Mouse (Mus musculus): ENCODE measurements around the gene 9430097D07Rik. TPM values are rescaled to one million over a fixed set of nuclear protein-coding genes. Genes with fewer than 3 reads are reported as not detected.

The 9430097D07Rik gene
- polyA plus RNA-seq, 1 experiment from 2014 or later, result 0.29 TPM

GRCm38 (mm10) chr2:32596725-32597124, 21.2 kb upstream of the 9430097D07Rik start:
- H3K9me3 ChIP-seq, result no peaks in the 10 kb centered on the region
- no peak overlapping the region for H3K4me2 ChIP-seq (replicated peaks)
- no peak overlapping the region for H3K9ac ChIP-seq
- peaks cover 34% of the 10 kb centered on the region for H3K36me3 ChIP-seq
- 90% methylated on average over 13 of the region's 13 CpGs for WGBS
- peaks cover 9% of the 10 kb centered on the region for H3K4me1 ChIP-seq
- H3K4me3 ChIP-seq, result no peak overlapping the region
- no peak overlapping the region for H3K27ac ChIP-seq
- no peak for ATAC-seq (ENCODE audit: insufficient number of reproducible peaks, insufficient read depth, low FRiP score, low TSS enrichment)
- H3K27me3 ChIP-seq, result no peaks in the 10 kb centered on the region

GRCm38 (mm10) chr2:32591249-32591648, 15.8 kb upstream of the 9430097D07Rik start:
- Histone ChIP-seq H3K36me3 (peaks cover 22% of the 10 kb centered on the region), H3K9me3 (no peaks in the 10 kb centered on the region), H3K4me3 (no peak overlapping the region), H3K27me3 (no peaks in the 10 kb centered on the region), H3K4me2 (replicated peaks) (no peak overlapping the region), H3K9ac (no peak overlapping the region), H3K4me1 (peaks cover 13% of the 10 kb centered on the region), H3K27ac (no peak overlapping the region)
- 66% methylated on average over 6 of the region's 6 CpGs for WGBS
- ATAC-seq (ENCODE audit: insufficient number of reproducible peaks, insufficient read depth, low FRiP score, low TSS enrichment), result no peak

- 74% methylated on average over 10 of the region's 10 CpGs for WGBS
- peaks cover 17% of the 10 kb centered on the region for H3K36me3 ChIP-seq
- H3K4me3 ChIP-seq, result no peak overlapping the region
- no peaks in the 10 kb centered on the region for H3K9me3 ChIP-seq
- H3K27me3 ChIP-seq, result no peaks in the 10 kb centered on the region
- no peak overlapping the region for H3K4me2 ChIP-seq (replicated peaks)
- H3K4me1 ChIP-seq, result peaks cover 13% of the 10 kb centered on the region
- no peak overlapping the region for H3K27ac ChIP-seq
- no peak overlapping the region for H3K9ac ChIP-seq
- no peak for ATAC-seq (ENCODE audit: insufficient number of reproducible peaks, insufficient read depth, low FRiP score, low TSS enrichment)
Measured at GRCm38 (mm10) chr2:32590224-32590623, 14.7 kb upstream of the 9430097D07Rik start.

GRCm38 (mm10) chr2:32589213-32589795, 13.8 kb upstream of the 9430097D07Rik start:
- 67% methylated on average over 11 of the region's 11 CpGs for WGBS
- peaks cover 13% of the 10 kb centered on the region for H3K4me1 ChIP-seq
- no peak overlapping the region for H3K27ac ChIP-seq
- no peak overlapping the region for H3K9ac ChIP-seq
- no peaks in the 10 kb centered on the region for H3K27me3 ChIP-seq
- H3K9me3 ChIP-seq, result no peaks in the 10 kb centered on the region
- H3K36me3 ChIP-seq, result peaks cover 12% of the 10 kb centered on the region; the same call in 1 of the 2 replicates
- ATAC-seq (ENCODE audit: insufficient number of reproducible peaks, insufficient read depth, low FRiP score, low TSS enrichment), result no peak
- H3K4me3 ChIP-seq, result no peak overlapping the region
- H3K4me2 ChIP-seq (replicated peaks), result no peak overlapping the region

- ATAC-seq (ENCODE audit: insufficient number of reproducible peaks, insufficient read depth, low FRiP score, low TSS enrichment), result no peak
- peaks cover 4% of the 10 kb centered on the region; the same call in 1 of the 2 replicates for H3K27me3 ChIP-seq
- peak overlapping the region; percentile 63 for H3K9ac ChIP-seq
- 0 out of 2 replicates have a peak, but pooled peaks cover 4% of the 10 kb centered on the region for H3K36me3 ChIP-seq
- no peak overlapping the region for H3K27ac ChIP-seq
- H3K4me1 ChIP-seq, result peaks cover 13% of the 10 kb centered on the region
- H3K9me3 ChIP-seq, result no peaks in the 10 kb centered on the region
- peak overlapping the region; percentile 62 for H3K4me2 ChIP-seq (replicated peaks)
- peak overlapping the region; percentile 58 for H3K4me3 ChIP-seq
- 37% methylated on average over 9 of the region's 9 CpGs for whole genome bisulfite sequencing
Measured at GRCm38 (mm10) chr2:32587731-32588321, 12.3 kb upstream of the 9430097D07Rik start.

GRCm38 (mm10) chr2:32586871-32587351, 11.4 kb upstream of the 9430097D07Rik start, which contains the start of gene St6galnac4:
Gene St6galnac4, plus strand, starts transcription at chr2:32587095.
- Histone ChIP-seq H3K9ac (peak within 1 kb of the TSS; percentile 63), H3K4me2 (replicated peaks) (peak within 1 kb of the TSS; percentile 62), H3K4me1 (peaks cover 13% of the 10 kb centered on the region), H3K27me3 (peaks cover 11% of the 10 kb centered on the region), H3K9me3 (no peaks in the 10 kb centered on the region), H3K4me3 (peak within 1 kb of the TSS; percentile 58), H3K36me3 (0 out of 2 replicates have a peak, but pooled peaks cover 4% of the 10 kb centered on the region), H3K27ac (peak within 1 kb of the TSS; percentile 66)
- under 1% methylated on average over 38 of the region's 38 CpGs for WGBS
- peak; percentile 71 for ATAC-seq (ENCODE audit: insufficient number of reproducible peaks, insufficient read depth, low FRiP score, low TSS enrichment)

GRCm38 (mm10) chr2:32585149-32585714, 9.7 kb upstream of the 9430097D07Rik start:
- Histone ChIP-seq H3K4me3 (no peak overlapping the region), H3K4me2 (replicated peaks) (no peak overlapping the region), H3K27ac (no peak overlapping the region), H3K9ac (no peak overlapping the region), H3K36me3 (0 out of 2 replicates have a peak, but pooled peaks cover 4% of the 10 kb centered on the region), H3K27me3 (peaks cover 15% of the 10 kb centered on the region), H3K4me1 (peaks cover 13% of the 10 kb centered on the region), H3K9me3 (no peaks in the 10 kb centered on the region)
- 80% methylated on average over 7 of the region's 7 CpGs for WGBS
- no peak for ATAC-seq (ENCODE audit: insufficient number of reproducible peaks, insufficient read depth, low FRiP score, low TSS enrichment)

- WGBS, result 15% methylated on average over 37 of the region's 37 CpGs
- Histone ChIP-seq H3K27ac (no peak overlapping the region), H3K9ac (no peak overlapping the region)
Measured at GRCm38 (mm10) chr2:32582830-32583799, 7.6 kb upstream of the 9430097D07Rik start.

GRCm38 (mm10) chr2:32581450-32582095, 6.1 kb upstream of the 9430097D07Rik start:
- Histone ChIP-seq H3K4me3 (peak overlapping the region; percentile 22), H3K4me1 (0 out of 2 replicates have a peak, but pooled peaks cover 6% of the 10 kb centered on the region), H3K27me3 (peaks cover 45% of the 10 kb centered on the region), H3K4me2 (replicated peaks) (peak overlapping the region; percentile 33; the same call in 1 of the 2 replicates), H3K27ac (no peak overlapping the region), H3K9me3 (no peaks in the 10 kb centered on the region), H3K36me3 (no peaks in the 10 kb centered on the region), H3K9ac (no peak overlapping the region)
- no peak for ATAC-seq (ENCODE audit: insufficient number of reproducible peaks, insufficient read depth, low FRiP score, low TSS enrichment)
- WGBS, result 36% methylated on average over 19 of the region's 19 CpGs

More at GRCm38 (mm10) chr2:32582830-32583799, 7.6 kb upstream of the 9430097D07Rik start:
- H3K36me3 ChIP-seq, result no peaks in the 10 kb centered on the region
- H3K4me1 ChIP-seq, result peaks cover 14% of the 10 kb centered on the region
- H3K27me3 ChIP-seq, result peaks cover 35% of the 10 kb centered on the region
- H3K4me2 ChIP-seq (replicated peaks), result peak overlapping the region; percentile 53
- peak overlapping the region; percentile 23; the same call in 1 of the 2 replicates for H3K4me3 ChIP-seq
- H3K9me3 ChIP-seq, result no peaks in the 10 kb centered on the region
- ATAC-seq (ENCODE audit: insufficient number of reproducible peaks, insufficient read depth, low FRiP score, low TSS enrichment), result peak; percentile 49

- no peaks in the 10 kb centered on the region for H3K36me3 ChIP-seq
- H3K4me3 ChIP-seq, result no peak overlapping the region
- WGBS, result 41% methylated on average over 20 of the region's 30 CpGs
- H3K27ac ChIP-seq, result no peak overlapping the region
- H3K4me2 ChIP-seq (replicated peaks), result no peak overlapping the region
- peaks cover 7% of the 10 kb centered on the region; the same call in 1 of the 2 replicates for H3K4me1 ChIP-seq
- ATAC-seq (ENCODE audit: insufficient number of reproducible peaks, insufficient read depth, low FRiP score, low TSS enrichment), result no peak
- H3K27me3 ChIP-seq, result peaks cover 45% of the 10 kb centered on the region
- no peak overlapping the region for H3K9ac ChIP-seq
- H3K9me3 ChIP-seq, result no peaks in the 10 kb centered on the region
Measured at GRCm38 (mm10) chr2:32578146-32579046, 2.9 kb upstream of the 9430097D07Rik start.
